Mouse (Mus musculus): ENCODE results near the gene Nbea.

The Nbea gene

GRCm38 (mm10) chr3:55783171-55784081 lies 400.1 kb downstream of the Nbea start:
- DNase-seq (ENCODE audit: low spot score) = no peak

GRCm38 (mm10) chr3:55782771-55783170 lies 400.7 kb downstream of the Nbea start:
- DNase-seq (ENCODE audit: low spot score) = no peak

- DNase-seq (ENCODE audit: low spot score) = no peak
These were observed 401.3 kb downstream of the Nbea start, which contains the start of gene Mab21l1 for GRCm38 (mm10) chr3:55782056-55782687. TSS of gene Mab21l1 (plus strand) at chr3:55782510.

- DNase-seq (ENCODE audit: low spot score) = no peak
These were observed 402.0 kb downstream of the Nbea start for GRCm38 (mm10) chr3:55781429-55782055.

- DNase-seq (ENCODE audit: low spot score) = no peak
These were observed 403.1 kb downstream of the Nbea start for GRCm38 (mm10) chr3:55780120-55781070.

GRCm38 (mm10) chr3:55778764-55779730 lies 404.5 kb downstream of the Nbea start:
- DNase-seq (ENCODE audit: low spot score) = no peak

- no peak for DNase-seq (ENCODE audit: low spot score)
These were observed 406.0 kb downstream of the Nbea start for GRCm38 (mm10) chr3:55777501-55777900.

- DNase-seq (ENCODE audit: low spot score) = no peak
These were observed 407.7 kb downstream of the Nbea start for GRCm38 (mm10) chr3:55775753-55776152.

GRCm38 (mm10) chr3:55775245-55775644 lies 408.3 kb downstream of the Nbea start:
- no peak for DNase-seq (ENCODE audit: low spot score)

- DNase-seq (ENCODE audit: low spot score) = no peak
These were observed 409.3 kb downstream of the Nbea start for GRCm38 (mm10) chr3:55774203-55774602.

- DNase-seq (ENCODE audit: low spot score) = no peak
These were observed 414.2 kb downstream of the Nbea start for GRCm38 (mm10) chr3:55769308-55769707.

- DNase-seq (ENCODE audit: low spot score) = no peak
These were observed 414.8 kb downstream of the Nbea start for GRCm38 (mm10) chr3:55768654-55769053.

- no peak for DNase-seq (ENCODE audit: low spot score)
These were observed 419.9 kb downstream of the Nbea start for GRCm38 (mm10) chr3:55763591-55763990.

GRCm38 (mm10) chr3:55758297-55758696 lies 425.2 kb downstream of the Nbea start:
- no peak for DNase-seq (ENCODE audit: low spot score)

- no peak for DNase-seq (ENCODE audit: low spot score)
These were observed 426.8 kb downstream of the Nbea start for GRCm38 (mm10) chr3:55756602-55757190.

GRCm38 (mm10) chr3:55755805-55756601 lies 427.5 kb downstream of the Nbea start:
- no peak for DNase-seq (ENCODE audit: low spot score)

- DNase-seq (ENCODE audit: low spot score) = no peak
These were observed 428.4 kb downstream of the Nbea start for GRCm38 (mm10) chr3:55754981-55755608.

GRCm38 (mm10) chr3:55753872-55754271 lies 429.6 kb downstream of the Nbea start:
- DNase-seq (ENCODE audit: low spot score) = no peak

- no peak for DNase-seq (ENCODE audit: low spot score)
These were observed 430.9 kb downstream of the Nbea start for GRCm38 (mm10) chr3:55752558-55752957.

Data from c-Kit-positive CD71-positive TER-119-positive erythroid progenitor cells, embryonic 14.5 days (primary cell).